9 mouse cellular contexts compared by ENCODE assay signal in genomic region chr17:50237436-50237709, GRCm38 (mm10). TPM values are rescaled to one million over a fixed set of nuclear protein-coding genes. Genes with fewer than 3 reads are reported as not detected.
DNase-seq lines count a peak whose midpoint lies in the region; ATAC-seq and TF ChIP-seq lines count a peak whose summit lies in the region.
"Had no signal": no experiment of that assay in that cellular context is flagged by ENCODE, and none has a peak within 500 bp of the region (broad histone marks: within the 10 kb centered on the region; RNA-seq: fewer than 3 reads in every experiment).

No protein-coding gene starts in this region.

- H3K4me3 ChIP-seq in embryonic fibroblast, embryonic 13.5 days (ENCODE audit: insufficient read depth, low read length): no peak overlapping the region
- no peak overlapping the region for H3K4me3 ChIP-seq in heart, postnatal 0 days (ENCODE audit: low read depth, low read length)
- H3K4me3 ChIP-seq in liver, embryonic 14.5 days (ENCODE audit: insufficient read depth in 1 of 2, low read depth in 2 of 2, low read length in 2 of 2): no peak overlapping the region
- no peak overlapping the region for H3K4me3 ChIP-seq in neural tube, embryonic 13.5 days
- H3K4me3 ChIP-seq: heart, embryonic 13.5 days had no signal

- DNase-seq in CD8-positive naive resting alpha-beta T cell, adult 2 months (ENCODE audit: low read depth in 2 of 2, low spot score in 2 of 2): peak; percentile 65 to 72
- peak; percentile 86 for DNase-seq in brain, adult 2 months (ENCODE audit: low read depth, low spot score)
- DNase-seq in heart, postnatal 0 days (ENCODE audit: low spot score): peak; percentile 63
- DNase-seq in kidney, postnatal 14 days: peak; percentile 83
- peak; percentile 29 to 34 (median 33) for DNase-seq in liver, embryonic 14.5 days (ENCODE audit: low read depth in 3 of 3, low spot score in 3 of 3)
- DNase-seq in telencephalon, adult 2 months (ENCODE audit: low read depth, low spot score): peak; percentile 47

- no peak overlapping the region for H3K9ac ChIP-seq in heart, postnatal 0 days (replicated peaks; ENCODE audit: low read depth, low read length)
- H3K9ac ChIP-seq in liver, embryonic 14.5 days (replicated peaks): no peak overlapping the region
- no peak overlapping the region for H3K9ac ChIP-seq in neural tube, embryonic 13.5 days
- H3K9ac ChIP-seq: heart, embryonic 13.5 days had no signal

- no peaks in the 10 kb centered on the region for H3K4me1 ChIP-seq in embryonic fibroblast, embryonic 13.5 days (ENCODE audit: control insufficient read depth, insufficient read depth, low read length)
- H3K4me1 ChIP-seq in heart, postnatal 0 days (ENCODE audit: control insufficient read depth, insufficient read depth): no peaks in the 10 kb centered on the region
- no peaks in the 10 kb centered on the region for H3K4me1 ChIP-seq in liver, embryonic 14.5 days (replicated peaks; ENCODE audit: control insufficient read depth in 2 of 2, insufficient read depth in 2 of 2, low read length in 1 of 2)
- H3K4me1 ChIP-seq in neural tube, embryonic 13.5 days (replicated peaks): peaks cover 18% of the 10 kb centered on the region

- H3K27ac ChIP-seq in embryonic fibroblast, embryonic 13.5 days (ENCODE audit: insufficient read depth, low read length): no peak overlapping the region
- H3K27ac ChIP-seq in heart, postnatal 0 days (ENCODE audit: low read depth): no peak overlapping the region
- H3K27ac ChIP-seq in liver, embryonic 14.5 days: no peak overlapping the region
- H3K27ac ChIP-seq in neural tube, embryonic 13.5 days (replicated peaks): peak overlapping the region; percentile 93
- H3K27ac ChIP-seq: heart, embryonic 13.5 days had no signal

- no peak for TF ChIP-seq POLR2A in embryonic fibroblast, embryonic 13.5 days (IDR thresholded peaks at IDR 0.05; ENCODE audit: low read depth, low read length)

- H3K27me3 ChIP-seq in heart, postnatal 0 days (ENCODE audit: control insufficient read depth, insufficient read depth, low read length): no peaks in the 10 kb centered on the region
- H3K27me3 ChIP-seq in liver, embryonic 14.5 days (ENCODE audit: control insufficient read depth, insufficient read depth, low read length): no peaks in the 10 kb centered on the region
- H3K27me3 ChIP-seq in neural tube, embryonic 13.5 days: 0 out of 2 replicates have a peak, but pooled peaks cover 4% of the 10 kb centered on the region

- no peak for TF ChIP-seq EP300 in heart, postnatal 0 days (IDR thresholded peaks at IDR 0.05; ENCODE audit: low read depth)
- TF ChIP-seq EP300 in liver, embryonic 14.5 days (IDR thresholded peaks at IDR 0.05; ENCODE audit: low read depth): no peak

- peak; percentile 96 for TF ChIP-seq CTCF in embryonic fibroblast, embryonic 13.5 days (IDR thresholded peaks at IDR 0.05; ENCODE audit: borderline replicate concordance, insufficient read depth, low read length)
- TF ChIP-seq CTCF in heart, postnatal 0 days (IDR thresholded peaks at IDR 0.05; ENCODE audit: low read depth): peak; percentile 98
- TF ChIP-seq CTCF in liver, embryonic 14.5 days (IDR thresholded peaks at IDR 0.05; ENCODE audit: low read depth): peak; percentile 95

- no peak overlapping the region for H3K4me2 ChIP-seq in heart, postnatal 0 days (ENCODE audit: low read depth, low read length)
- H3K4me2 ChIP-seq in liver, embryonic 14.5 days (ENCODE audit: low read depth): no peak overlapping the region
- peak overlapping the region; percentile 31 for H3K4me2 ChIP-seq in neural tube, embryonic 13.5 days
- H3K4me2 ChIP-seq: heart, embryonic 13.5 days had no signal

- H3K36me3 ChIP-seq in heart, postnatal 0 days (replicated peaks; ENCODE audit: control insufficient read depth, insufficient read depth, low read length): no peaks in the 10 kb centered on the region
- no peaks in the 10 kb centered on the region for H3K36me3 ChIP-seq in liver, embryonic 14.5 days (replicated peaks; ENCODE audit: control insufficient read depth, insufficient read depth, low read depth)
- no peaks in the 10 kb centered on the region for H3K36me3 ChIP-seq in neural tube, embryonic 13.5 days
- H3K36me3 ChIP-seq: heart, embryonic 13.5 days had no signal

- ATAC-seq in heart, postnatal 0 days (ENCODE audit: insufficient read depth, low read depth): peak; percentile 74
- ATAC-seq in liver, embryonic 14.5 days (ENCODE audit: insufficient read depth): no peak
- peak; percentile 86 for ATAC-seq in neural tube, embryonic 13.5 days (ENCODE audit: low read depth)

- H3K9me3 ChIP-seq in heart, postnatal 0 days (replicated peaks; ENCODE audit: control insufficient read depth, low read length): no peaks in the 10 kb centered on the region
- no peaks in the 10 kb centered on the region for H3K9me3 ChIP-seq in liver, embryonic 14.5 days (ENCODE audit: control insufficient read depth, low read length)
- H3K9me3 ChIP-seq in neural tube, embryonic 13.5 days: no peaks in the 10 kb centered on the region
- H3K9me3 ChIP-seq: heart, embryonic 13.5 days had no signal

- 5% methylated on average over 8 of the region's 8 CpGs for WGBS in heart, postnatal 0 days
- 7% methylated on average over 8 of the region's 8 CpGs for WGBS in liver, embryonic 14.5 days (ENCODE audit: insufficient replicate concordance)
- 7% methylated on average over 8 of the region's 8 CpGs for WGBS in neural tube, embryonic 13.5 days

RNA-seq across cellular contexts. Expression of gene Rftn1, which starts 46.9 kb away (rescaled TPM):
- polyA plus RNA-seq in embryonic fibroblast, embryonic 13.5 days (2011; ENCODE audit: insufficient read length, low read depth, missing spikeins): 15.1 and 23.4 TPM in 2 replicates
- total RNA-seq in heart, postnatal 0 days (2014; rRNA removed; ENCODE audit: low replicate concordance): 54.8 and 59.5 TPM in 2 replicates
- 32.9 and 36.5 TPM in 2 replicates for polyA plus RNA-seq in heart, postnatal 0 days (2015; fragmentation: Nextera tagmentation; extraction: Ambion mirVana)
- polyA plus RNA-seq in liver, embryonic 14.5 days (2012; rRNA removed): 1.6 and 2.2 TPM in 2 replicates
- 3.2 and 3.4 TPM in 2 replicates for polyA plus RNA-seq in liver, embryonic 14.5 days (2014; fragmentation: Nextera tagmentation; extraction: Ambion mirVana)
- polyA plus RNA-seq in neural tube, embryonic 13.5 days (2015; fragmentation: Nextera tagmentation; extraction: Ambion mirVana): 18.5 and 18.7 TPM in 2 replicates

RNA-seq across cellular contexts. Expression of gene Dazl, which starts 56.1 kb away (rescaled TPM):
- not detected in 2 replicates for polyA plus RNA-seq in embryonic fibroblast, embryonic 13.5 days (2011; ENCODE audit: insufficient read length, low read depth, missing spikeins)
- 0.31 TPM in 2 replicates for total RNA-seq in heart, postnatal 0 days (2014; rRNA removed; ENCODE audit: low replicate concordance)
- polyA plus RNA-seq in heart, postnatal 0 days (2015; fragmentation: Nextera tagmentation; extraction: Ambion mirVana): 0.23 and 0.48 TPM in 2 replicates
- polyA plus RNA-seq in liver, embryonic 14.5 days (2012; rRNA removed): 0.02 TPM in 1 of 2 replicates, not detected in the other
- 0.10 TPM in 1 of 2 replicates, not detected in the other for polyA plus RNA-seq in liver, embryonic 14.5 days (2014; fragmentation: Nextera tagmentation; extraction: Ambion mirVana)
- polyA plus RNA-seq in neural tube, embryonic 13.5 days (2015; fragmentation: Nextera tagmentation; extraction: Ambion mirVana): 0.15 and 0.50 TPM in 2 replicates

Comparison
In these comparisons a context has a peak if more than half of its experiments do, and no peak if none do; other contexts are left out.
1. DNase-seq: peak in every context shown above with its lines; median percentile 86 in brain, adult 2 months; 83 in kidney, postnatal 14 days; 68 in CD8-positive naive resting alpha-beta T cell, adult 2 months; 63 in heart, postnatal 0 days; 47 in telencephalon, adult 2 months; 33 in liver, embryonic 14.5 days.